Mouse (Mus musculus) hindbrain, embryonic 10.5 days (tissue): ENCODE measurements around the gene Hist2h3c2. TPM values are rescaled to one million over a fixed set of nuclear protein-coding genes. Genes with fewer than 3 reads are reported as not detected.

Source experiments
- DNase-seq: peaks from one replicate; pipeline ENCODE4 v3.0.0-alpha.2; 2017; ENCODE audit warnings: low spot score
- H3K27ac ChIP-seq: fragments of 300-500 bp; sonication (generic); 2 replicates; pipeline ENCODE4 v1.5.1; 2016; ENCODE audit warnings: mild to moderate bottlenecking, moderate library complexity
- H3K27me3 ChIP-seq: fragments of 300-500 bp; sonication (generic); 2 replicates; pipeline ENCODE4 v1.6.1; 2016; ENCODE audit warnings: mild to moderate bottlenecking; ENCODE audit not compliant: poor library complexity, insufficient read depth, severe bottlenecking
- H3K36me3 ChIP-seq: fragments of 300-500 bp; sonication (generic); 2 replicates; pipeline ENCODE4 v1.6.1; 2016; ENCODE audit warnings: mild to moderate bottlenecking, moderate library complexity
- H3K4me1 ChIP-seq: fragments of 300-500 bp; sonication (generic); replicated peaks from 2 replicates; pipeline ENCODE4 v1.6.1; 2016; ENCODE audit warnings: mild to moderate bottlenecking
- H3K4me3 ChIP-seq: fragments of 300-500 bp; sonication (generic); 2 replicates; pipeline ENCODE4 v1.5.1; 2016; ENCODE audit warnings: mild to moderate bottlenecking, moderate library complexity
- H3K9me3 ChIP-seq: fragments of 300-500 bp; sonication (generic); 2 replicates; pipeline ENCODE4 v1.6.1; 2016; ENCODE audit warnings: mild to moderate bottlenecking, moderate library complexity
- WGBS: fragments of 180-500 bp; shearing (Covaris S2); methylation state at CpG from one replicate; pipeline ENCODE4 v1.1.7; 2016; 5-methylcytosine and 5-hydroxymethylcytosine counted together
- polyA plus RNA-seq: library from polyadenylated mRNA; unstranded; fragments of >200 nt; fragmentation: Nextera tagmentation; extraction: Ambion mirVana; gene quantifications from 2 replicates; pipeline ENCODE4 v1.2.1, GENCODE M21; 2016

The Hist2h3c2 gene
- polyA plus RNA-seq, 1 experiment from 2014 or later: 8.4 TPM

GRCm38 (mm10) chr3:96196437-96197128 lies 42.3 kb downstream of the Hist2h3c2 start:
- Histone ChIP-seq H3K27me3 (peaks cover 7% of the 10 kb centered on the region; the same call in 1 of the 2 replicates), H3K27ac (peak overlapping the region; percentile 98), H3K9me3 (peaks cover 5% of the 10 kb centered on the region), H3K4me3 (peak overlapping the region; percentile 72), H3K4me1 (peaks cover 23% of the 10 kb centered on the region), H3K36me3 (peaks cover 9% of the 10 kb centered on the region; the same call in 1 of the 2 replicates)
- DNase-seq: no peak
- WGBS: 21% methylated on average over 27 of the region's 27 CpGs

GRCm38 (mm10) chr3:96195616-96196313 lies 43.2 kb downstream of the Hist2h3c2 start:
- no peak overlapping the region for H3K27ac ChIP-seq
- DNase-seq: no peak
- H3K27me3 ChIP-seq: peaks cover 7% of the 10 kb centered on the region; the same call in 1 of the 2 replicates
- WGBS: 90% methylated on average over 11 of the region's 11 CpGs
- peaks cover 23% of the 10 kb centered on the region for H3K4me1 ChIP-seq
- peaks cover 5% of the 10 kb centered on the region for H3K9me3 ChIP-seq
- H3K4me3 ChIP-seq: peak overlapping the region; percentile 72; the same call in 1 of the 2 replicates
- peaks cover 9% of the 10 kb centered on the region; the same call in 1 of the 2 replicates for H3K36me3 ChIP-seq

GRCm38 (mm10) chr3:96194966-96195365 lies 44.0 kb downstream of the Hist2h3c2 start:
- Histone ChIP-seq H3K36me3 (peaks cover 9% of the 10 kb centered on the region; the same call in 1 of the 2 replicates), H3K4me1 (peaks cover 23% of the 10 kb centered on the region), H3K27ac (no peak overlapping the region), H3K4me3 (no peak overlapping the region), H3K9me3 (peaks cover 5% of the 10 kb centered on the region), H3K27me3 (peaks cover 7% of the 10 kb centered on the region; the same call in 1 of the 2 replicates)
- DNase-seq: no peak
- 92% methylated on average over 10 of the region's 10 CpGs for WGBS

- Histone ChIP-seq H3K9me3 (peaks cover 5% of the 10 kb centered on the region), H3K4me3 (no peak overlapping the region), H3K27me3 (no peaks in the 10 kb centered on the region), H3K27ac (no peak overlapping the region), H3K36me3 (peaks cover 9% of the 10 kb centered on the region; the same call in 1 of the 2 replicates), H3K4me1 (peaks cover 19% of the 10 kb centered on the region)
- 60% methylated on average over 12 of the region's 12 CpGs for WGBS
- DNase-seq: no peak
Observed at GRCm38 (mm10) chr3:96192977-96193376, 46.0 kb downstream of the Hist2h3c2 start.

Other genes starting within 250 kb of the Hist2h3c2 start
- 75.0 and 83.5 TPM in 2 replicates for gene Plekho1, start 243.1 kb downstream of the Hist2h3c2 start, polyA plus RNA-seq
- 30.4 and 32.4 TPM in 2 replicates for gene Vps45, start 180.7 kb downstream of the Hist2h3c2 start, polyA plus RNA-seq
- 12.8 and 19.2 TPM in 2 replicates for gene Otud7b, start 134.6 kb downstream of the Hist2h3c2 start, polyA plus RNA-seq
- gene Mtmr11, start 77.1 kb downstream of the Hist2h3c2 start, polyA plus RNA-seq: 10.4 and 11.4 TPM in 2 replicates
- 250 and 259 TPM in 2 replicates for gene Sf3b4, start 66.8 kb downstream of the Hist2h3c2 start, polyA plus RNA-seq
- gene Sv2a, start 58.0 kb downstream of the Hist2h3c2 start, polyA plus RNA-seq: 3.7 and 15.3 TPM in 2 replicates
- gene Bola1, start 19.4 kb downstream of the Hist2h3c2 start, polyA plus RNA-seq: 89.6 and 90.3 TPM in 2 replicates
- gene Hist2h2ab, start 19.3 kb downstream of the Hist2h3c2 start, polyA plus RNA-seq: not detected in 2 replicates
- 7.6 and 12.0 TPM in 2 replicates for gene Hist2h2ac, start 18.2 kb downstream of the Hist2h3c2 start, polyA plus RNA-seq
- 6.0 and 8.7 TPM in 2 replicates for gene Hist2h2be, start 18.0 kb downstream of the Hist2h3c2 start, polyA plus RNA-seq
- gene Hist2h2aa2, start 1.1 kb upstream of the Hist2h3c2 start, polyA plus RNA-seq: 44.6 and 55.1 TPM in 2 replicates
- 11.3 and 13.4 TPM in 2 replicates for gene Hist2h2aa1, start 6.4 kb upstream of the Hist2h3c2 start, polyA plus RNA-seq
- 0.42 and 0.56 TPM in 2 replicates for gene Hist2h3c1, start 7.6 kb upstream of the Hist2h3c2 start, polyA plus RNA-seq
- gene Hist2h4, start 24.2 kb upstream of the Hist2h3c2 start, polyA plus RNA-seq: 6.8 and 13.6 TPM in 2 replicates
- 49.7 and 51.9 TPM in 2 replicates for gene Hist2h3b, start 29.5 kb upstream of the Hist2h3c2 start, polyA plus RNA-seq
- 9.4 and 9.7 TPM in 2 replicates for gene Hist2h2bb, start 30.6 kb upstream of the Hist2h3c2 start, polyA plus RNA-seq
- 1.7 and 1.9 TPM in 2 replicates for gene Fcgr1, start 54.8 kb upstream of the Hist2h3c2 start, polyA plus RNA-seq
- gene BC107364, start 213.2 kb upstream of the Hist2h3c2 start, polyA plus RNA-seq: 0.25 TPM in 1 of 2 replicates, not detected in the other